Mouse (Mus musculus) hindbrain, postnatal 0 days (tissue): ENCODE measurements at regions not wholly inside any gene's neighbourhood (a gene's known extent, or its start where the extent isn't known, plus 50 kb on each side); places are given as distances from the start of the nearest gene placed in this dataset.
A peak's percentile ranks its signal among the peaks of the same experiment; 100 is the strongest.

Experiments
- ATAC-seq: fragments of 200-750 bp; cut with Nextera tagmentation; 2 replicates; pipeline ENCODE4 v1.8.0; 2017; ENCODE audit warnings: mild to moderate bottlenecking, moderate TSS enrichment, moderate library complexity
- DNase-seq: peaks from one replicate; pipeline ENCODE4 v3.0.0-alpha.2; 2015; ENCODE audit warnings: low spot score
- H3K27ac ChIP-seq: fragments of 300-500 bp; sonication (generic); 2 replicates; pipeline ENCODE4 v1.5.1; 2014; ENCODE audit warnings: mild to moderate bottlenecking
- H3K27me3 ChIP-seq: fragments of 300-500 bp; sonication (generic); 2 replicates; pipeline ENCODE4 v1.6.1; 2014; ENCODE audit warnings: low read length, mixed read lengths; ENCODE audit not compliant: insufficient read depth
- H3K36me3 ChIP-seq: fragments of 300-500 bp; sonication (generic); 2 replicates; pipeline ENCODE4 v1.6.1; 2014; ENCODE audit warnings: low read length, mixed read lengths; ENCODE audit not compliant: insufficient read depth
- H3K4me1 ChIP-seq: fragments of 300-500 bp; sonication (generic); 2 replicates; pipeline ENCODE4 v1.6.1; 2014; ENCODE audit warnings: antibody characterized with exemption, low read length, mixed read lengths; ENCODE audit not compliant: insufficient read depth
- H3K4me2 ChIP-seq: fragments of 300-500 bp; sonication (generic); 2 replicates; pipeline ENCODE4 v1.6.1; 2014; ENCODE audit warnings: low read depth, mild to moderate bottlenecking, low read length, moderate library complexity, mixed read lengths
- H3K4me3 ChIP-seq: fragments of 300-500 bp; sonication (generic); 2 replicates; pipeline ENCODE4 v1.5.1; 2014; ENCODE audit warnings: low read length
- H3K9ac ChIP-seq: fragments of 300-500 bp; sonication (generic); replicated peaks from 2 replicates; pipeline ENCODE4 v1.6.1; 2014; ENCODE audit warnings: mild to moderate bottlenecking, low read length, moderate library complexity, mixed read lengths
- H3K9me3 ChIP-seq: fragments of 300-500 bp; sonication (generic); 2 replicates; pipeline ENCODE4 v1.6.1; 2016; ENCODE audit warnings: low read length, mixed read lengths
- CTCF ChIP-seq: IDR thresholded peaks from 2 replicates; pipeline ENCODE4 v1.5.1; 2016; ENCODE audit warnings: antibody characterized with exemption, control low read depth, low read depth
- WGBS: fragments of 180-500 bp; shearing (Covaris S2); extraction: QIAGEN DNeasy Blood & Tissue Kit; methylation state at CpG from one replicate; pipeline ENCODE4 v1.1.7; 2014; 5-methylcytosine and 5-hydroxymethylcytosine counted together

- Histone ChIP-seq H3K4me1 (no peaks in the 10 kb centered on the region), H3K36me3 (no peaks in the 10 kb centered on the region), H3K9ac (no peak overlapping the region), H3K27ac (no peak overlapping the region), H3K27me3 (no peaks in the 10 kb centered on the region), H3K4me2 (no peak overlapping the region), H3K9me3 (no peaks in the 10 kb centered on the region), H3K4me3 (no peak overlapping the region)
- ATAC-seq (no peak), DNase-seq (no peak)
- TF ChIP-seq CTCF, result no peak
- 84% methylated on average over 3 of the region's 3 CpGs for WGBS
Observed at GRCm38 (mm10) chr10:9111051-9111450, 225.2 kb upstream of the Sash1 start.

DNA sequence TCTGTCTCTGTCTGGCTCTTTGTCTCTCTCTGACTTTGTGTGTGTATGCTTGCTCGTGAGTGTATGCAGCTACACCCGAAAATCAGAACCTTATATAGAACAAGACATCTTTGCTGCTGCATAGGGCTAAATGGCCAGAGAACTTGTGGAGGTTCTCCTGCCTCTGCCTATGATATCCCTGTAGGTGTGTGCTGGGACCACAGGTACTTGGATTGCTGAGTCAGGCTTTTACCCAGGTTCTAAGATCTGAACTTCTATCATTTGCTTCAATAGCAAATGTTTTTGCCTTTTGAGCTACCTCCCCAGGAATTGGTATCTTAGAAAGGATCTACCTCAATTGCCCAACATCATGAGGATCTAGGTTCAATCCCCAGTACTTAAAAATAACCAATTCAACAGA lies 210.3 kb upstream of the Sash1 start:
- 95% methylated on average over 2 of the region's 2 CpGs for WGBS
- H3K9ac ChIP-seq, result no peak overlapping the region
- H3K27me3 ChIP-seq, result no peaks in the 10 kb centered on the region
- TF ChIP-seq CTCF, result no peak
- H3K4me1 ChIP-seq, result peaks cover 8% of the 10 kb centered on the region; the same call in 1 of the 2 replicates
- ATAC-seq, result no peak
- H3K36me3 ChIP-seq, result no peaks in the 10 kb centered on the region
- no peak overlapping the region for H3K4me3 ChIP-seq
- no peak overlapping the region for H3K4me2 ChIP-seq
- H3K27ac ChIP-seq, result no peak overlapping the region
- DNase-seq, result no peak
- no peaks in the 10 kb centered on the region for H3K9me3 ChIP-seq

DNA sequence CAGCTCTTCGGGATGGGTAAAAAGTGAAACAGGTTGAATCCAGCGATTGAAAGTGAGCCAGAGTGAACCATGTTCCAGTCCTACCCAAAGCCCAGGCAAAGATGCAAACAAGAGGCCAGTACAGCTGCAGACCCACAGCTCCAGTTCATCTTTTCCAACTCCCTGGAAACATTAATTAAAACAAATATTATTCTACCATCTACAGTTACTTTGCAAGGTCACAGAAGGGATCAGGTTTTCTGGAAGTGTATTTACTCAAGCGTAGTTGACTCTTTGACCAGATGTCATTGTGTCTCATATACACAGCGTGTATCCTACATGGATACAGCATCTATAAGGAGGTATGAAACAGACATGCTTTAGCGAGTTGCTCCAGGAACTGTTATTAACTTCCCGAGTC lies 209.3 kb upstream of the Sash1 start:
- Histone ChIP-seq H3K4me1 (peaks cover 8% of the 10 kb centered on the region; the same call in 1 of the 2 replicates), H3K4me2 (no peak overlapping the region), H3K4me3 (no peak overlapping the region), H3K27ac (no peak overlapping the region), H3K27me3 (no peaks in the 10 kb centered on the region), H3K9me3 (no peaks in the 10 kb centered on the region), H3K36me3 (no peaks in the 10 kb centered on the region), H3K9ac (no peak overlapping the region)
- no peak for ATAC-seq
- DNase-seq, result no peak
- WGBS, result 72% methylated on average over 6 of the region's 6 CpGs
- TF ChIP-seq CTCF, result no peak

DNA sequence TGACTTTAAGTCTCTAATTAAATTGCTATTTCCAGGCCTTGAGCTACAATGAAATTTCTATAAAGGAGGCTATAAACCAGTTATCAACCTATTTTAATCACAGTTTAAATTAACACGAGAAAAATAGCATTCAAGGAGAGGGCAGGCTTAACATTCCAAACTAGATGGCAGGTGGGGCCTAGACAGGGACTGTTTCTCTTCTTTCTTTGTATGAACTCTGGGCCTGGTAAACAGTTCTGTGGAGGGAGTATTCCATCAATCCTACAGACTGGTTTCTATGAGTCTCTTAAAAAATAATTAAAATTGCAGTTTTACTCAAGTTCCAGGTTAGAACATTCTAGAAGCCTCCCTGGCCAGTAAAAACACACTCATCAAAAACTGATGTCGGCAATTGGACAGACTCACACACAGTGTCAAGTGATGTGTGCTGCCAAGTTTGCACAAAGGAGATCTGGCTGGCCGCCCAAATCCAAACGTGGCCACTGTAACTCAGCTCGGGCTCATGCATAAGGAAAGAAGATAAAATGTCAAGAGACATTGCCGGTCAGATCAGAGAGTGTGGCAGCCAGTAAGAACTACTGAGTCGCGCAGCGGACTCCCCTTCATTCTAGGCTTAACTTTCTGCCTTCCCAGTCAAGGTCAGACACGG lies 206.5 kb upstream of the Sash1 start:
- Histone ChIP-seq H3K9me3 (no peaks in the 10 kb centered on the region), H3K9ac (no peak overlapping the region), H3K36me3 (no peaks in the 10 kb centered on the region), H3K4me3 (no peak overlapping the region), H3K27ac (no peak overlapping the region), H3K27me3 (no peaks in the 10 kb centered on the region), H3K4me1 (peaks cover 8% of the 10 kb centered on the region; the same call in 1 of the 2 replicates), H3K4me2 (no peak overlapping the region)
- 37% methylated on average over 10 of the region's 10 CpGs for WGBS
- ATAC-seq (peak; percentile 80), DNase-seq (peak; percentile 75)
- TF ChIP-seq CTCF, result no peak

GRCm38 (mm10) chr10:9090961-9091360 lies 205.1 kb upstream of the Sash1 start:
- no peak for TF ChIP-seq CTCF
- Histone ChIP-seq H3K27me3 (no peaks in the 10 kb centered on the region), H3K4me3 (no peak overlapping the region), H3K4me1 (peaks cover 8% of the 10 kb centered on the region; the same call in 1 of the 2 replicates), H3K27ac (no peak overlapping the region), H3K4me2 (no peak overlapping the region), H3K9ac (no peak overlapping the region), H3K9me3 (no peaks in the 10 kb centered on the region), H3K36me3 (no peaks in the 10 kb centered on the region)
- DNase-seq (no peak), ATAC-seq (no peak)
- 95% methylated on average over 6 of the region's 6 CpGs for WGBS

DNA sequence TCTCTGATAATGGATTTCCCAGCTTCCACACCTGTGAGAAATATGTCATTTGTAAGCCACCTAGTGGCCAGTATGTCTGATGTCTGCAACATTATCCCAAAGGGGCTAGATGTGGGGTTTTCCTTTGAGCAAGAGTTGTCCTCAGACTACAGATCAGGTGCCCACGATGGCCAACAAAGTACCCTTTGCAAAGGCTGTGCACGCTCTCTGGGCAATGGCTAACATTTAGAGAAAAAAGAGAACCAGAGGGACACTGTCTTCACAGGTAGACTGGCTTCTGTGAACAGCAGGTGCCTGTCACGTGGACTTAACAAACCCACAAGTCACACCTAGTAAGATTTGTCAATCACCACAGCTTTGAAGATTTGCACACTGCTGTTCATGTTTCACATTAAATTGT lies 202.0 kb upstream of the Sash1 start:
- Histone ChIP-seq H3K4me1 (peaks cover 8% of the 10 kb centered on the region; the same call in 1 of the 2 replicates), H3K36me3 (no peaks in the 10 kb centered on the region), H3K4me2 (no peak overlapping the region), H3K27ac (no peak overlapping the region), H3K9ac (no peak overlapping the region), H3K27me3 (no peaks in the 10 kb centered on the region), H3K9me3 (no peaks in the 10 kb centered on the region), H3K4me3 (no peak overlapping the region)
- WGBS, result 91% methylated on average over 3 of the region's 3 CpGs
- TF ChIP-seq CTCF, result 0 out of 2 replicates have a peak, but pooled peaks have one; percentile 11
- ATAC-seq, result no peak
- DNase-seq, result no peak

GRCm38 (mm10) chr10:9087171-9087570 lies 201.3 kb upstream of the Sash1 start:
- ATAC-seq, result no peak
- no peak overlapping the region for H3K27ac ChIP-seq
- no peak for TF ChIP-seq CTCF
- H3K4me2 ChIP-seq, result no peak overlapping the region
- no peak overlapping the region for H3K4me3 ChIP-seq
- H3K27me3 ChIP-seq, result no peaks in the 10 kb centered on the region
- peaks cover under 1% of the 10 kb centered on the region; the same call in 1 of the 2 replicates for H3K4me1 ChIP-seq
- no peaks in the 10 kb centered on the region for H3K9me3 ChIP-seq
- H3K36me3 ChIP-seq, result no peaks in the 10 kb centered on the region
- WGBS, result 81% methylated on average over 3 of the region's 3 CpGs
- DNase-seq, result no peak
- H3K9ac ChIP-seq, result no peak overlapping the region
